Mouse (Mus musculus): ENCODE measurements at regions not wholly inside any gene's neighbourhood (a gene's known extent, or its start where the extent isn't known, plus 50 kb on each side); places are given as distances from the start of the nearest gene placed in this dataset.
"Not testable (repeated sequence)": the region's sequence is repeated elsewhere in the genome, so short reads cannot be mapped to it uniquely, and the experiment has no call there.

- H3K27me3 ChIP-seq (replicated peaks): no peaks in the 10 kb centered on the region
- no peak for ATAC-seq (ENCODE audit: insufficient read depth, low FRiP score, low read depth)
Observed at GRCm38 (mm10) chr17:91466822-91467221, 374.0 kb upstream of the Nrxn1 start.

GRCm38 (mm10) chr17:91451711-91452110, 358.8 kb upstream of the Nrxn1 start:
- no peak overlapping the region for H3K4me2 ChIP-seq
- H3K36me3 ChIP-seq: no peaks in the 10 kb centered on the region
- H3K9me3 ChIP-seq: no peaks in the 10 kb centered on the region
- no peaks in the 10 kb centered on the region for H3K27me3 ChIP-seq (replicated peaks)
- H3K9ac ChIP-seq: no peak overlapping the region
- no peak overlapping the region for H3K27ac ChIP-seq
- ATAC-seq (ENCODE audit: insufficient read depth, low FRiP score, low read depth): no peak
- H3K4me3 ChIP-seq (replicated peaks): no peak overlapping the region
- H3K4me1 ChIP-seq: no peaks in the 10 kb centered on the region

More at GRCm38 (mm10) chr17:91466822-91467221, 374.0 kb upstream of the Nrxn1 start:
- 56% methylated on average over 8 of the region's 8 CpGs for WGBS
- Histone ChIP-seq H3K4me1 (no peaks in the 10 kb centered on the region), H3K9me3 (no peaks in the 10 kb centered on the region), H3K27ac (no peak overlapping the region), H3K4me3 (replicated peaks) (no peak overlapping the region), H3K4me2 (no peak overlapping the region), H3K36me3 (no peaks in the 10 kb centered on the region), H3K9ac (no peak overlapping the region)

GRCm38 (mm10) chr17:91431780-91432720, 339.2 kb upstream of the Nrxn1 start:
- H3K4me1 ChIP-seq; H3K4me2 ChIP-seq; H3K4me3 ChIP-seq (replicated peaks); H3K36me3 ChIP-seq; ATAC-seq (ENCODE audit: insufficient read depth, low FRiP score, low read depth); H3K9ac ChIP-seq; H3K9me3 ChIP-seq; H3K27me3 ChIP-seq (replicated peaks); H3K27ac ChIP-seq: not testable (repeated sequence)
- WGBS: 85% methylated on average over 8 of the region's 8 CpGs

GRCm38 (mm10) chr17:91430351-91430750, 337.5 kb upstream of the Nrxn1 start:
- H3K9ac ChIP-seq: no peak overlapping the region
- no peaks in the 10 kb centered on the region for H3K36me3 ChIP-seq
- no peak for ATAC-seq (ENCODE audit: insufficient read depth, low FRiP score, low read depth)
- 68% methylated on average over 1 of the region's 1 CpGs for WGBS
- no peaks in the 10 kb centered on the region for H3K27me3 ChIP-seq (replicated peaks)
- no peaks in the 10 kb centered on the region for H3K9me3 ChIP-seq
- H3K4me2 ChIP-seq: no peak overlapping the region
- no peak overlapping the region for H3K27ac ChIP-seq
- no peak overlapping the region for H3K4me3 ChIP-seq (replicated peaks)
- H3K4me1 ChIP-seq: no peaks in the 10 kb centered on the region

- Histone ChIP-seq H3K27ac (no peak overlapping the region), H3K4me1 (no peaks in the 10 kb centered on the region), H3K4me3 (replicated peaks) (no peak overlapping the region), H3K9ac (no peak overlapping the region), H3K27me3 (replicated peaks) (no peaks in the 10 kb centered on the region), H3K9me3 (no peaks in the 10 kb centered on the region), H3K4me2 (no peak overlapping the region), H3K36me3 (no peaks in the 10 kb centered on the region)
- WGBS: 94% methylated on average over 1 of the region's 1 CpGs
- ATAC-seq (ENCODE audit: insufficient read depth, low FRiP score, low read depth): no peak
Observed at GRCm38 (mm10) chr17:91425120-91425519, 332.2 kb upstream of the Nrxn1 start.

- Histone ChIP-seq H3K9ac (no peak overlapping the region), H3K9me3 (no peaks in the 10 kb centered on the region), H3K4me1 (no peaks in the 10 kb centered on the region), H3K27me3 (replicated peaks) (no peaks in the 10 kb centered on the region), H3K4me3 (replicated peaks) (no peak overlapping the region), H3K36me3 (no peaks in the 10 kb centered on the region), H3K4me2 (no peak overlapping the region), H3K27ac (no peak overlapping the region)
- whole genome bisulfite sequencing: 56% methylated on average over 1 of the region's 1 CpGs
- no peak for ATAC-seq (ENCODE audit: insufficient read depth, low FRiP score, low read depth)
Observed at GRCm38 (mm10) chr17:91418582-91418981, 325.7 kb upstream of the Nrxn1 start.

- H3K9ac ChIP-seq: no peak overlapping the region
- no peaks in the 10 kb centered on the region for H3K36me3 ChIP-seq
- no peak overlapping the region for H3K4me2 ChIP-seq
- H3K27ac ChIP-seq: no peak overlapping the region
- WGBS: 95% methylated on average over 2 of the region's 2 CpGs
- H3K4me3 ChIP-seq (replicated peaks): no peak overlapping the region
- H3K4me1 ChIP-seq: no peaks in the 10 kb centered on the region
- ATAC-seq (ENCODE audit: insufficient read depth, low FRiP score, low read depth): no peak
- no peaks in the 10 kb centered on the region for H3K27me3 ChIP-seq (replicated peaks)
- H3K9me3 ChIP-seq: no peaks in the 10 kb centered on the region
Observed at GRCm38 (mm10) chr17:91390969-91391764, 298.3 kb upstream of the Nrxn1 start.

- H3K9me3 ChIP-seq; H3K4me3 ChIP-seq (replicated peaks); H3K27ac ChIP-seq; H3K36me3 ChIP-seq; H3K4me1 ChIP-seq; H3K4me2 ChIP-seq; H3K27me3 ChIP-seq (replicated peaks); H3K9ac ChIP-seq; ATAC-seq (ENCODE audit: insufficient read depth, low FRiP score, low read depth): not testable (repeated sequence)
- WGBS: 63% methylated on average over 9 of the region's 9 CpGs
Observed at GRCm38 (mm10) chr17:91389937-91390623, 297.2 kb upstream of the Nrxn1 start.

GRCm38 (mm10) chr17:91388521-91388920, 295.6 kb upstream of the Nrxn1 start:
- H3K36me3 ChIP-seq: no peaks in the 10 kb centered on the region
- WGBS: 85% methylated on average over 3 of the region's 3 CpGs

GRCm38 (mm10) chr17:91388039-91388438, 295.2 kb upstream of the Nrxn1 start:
- Histone ChIP-seq H3K4me3 (replicated peaks) (no peak overlapping the region), H3K9ac (no peak overlapping the region), H3K27ac (no peak overlapping the region), H3K36me3 (no peaks in the 10 kb centered on the region), H3K27me3 (replicated peaks) (no peaks in the 10 kb centered on the region), H3K4me2 (no peak overlapping the region), H3K9me3 (no peaks in the 10 kb centered on the region), H3K4me1 (no peaks in the 10 kb centered on the region)
- no peak for ATAC-seq (ENCODE audit: insufficient read depth, low FRiP score, low read depth)
- 90% methylated on average over 2 of the region's 2 CpGs for WGBS

More at GRCm38 (mm10) chr17:91388521-91388920, 295.6 kb upstream of the Nrxn1 start:
- no peak overlapping the region for H3K27ac ChIP-seq
- no peak for ATAC-seq (ENCODE audit: insufficient read depth, low FRiP score, low read depth)
- no peak overlapping the region for H3K4me3 ChIP-seq (replicated peaks)
- H3K27me3 ChIP-seq (replicated peaks): no peaks in the 10 kb centered on the region
- no peak overlapping the region for H3K9ac ChIP-seq
- H3K9me3 ChIP-seq: no peaks in the 10 kb centered on the region
- no peak overlapping the region for H3K4me2 ChIP-seq
- no peaks in the 10 kb centered on the region for H3K4me1 ChIP-seq

GRCm38 (mm10) chr17:91385949-91386348, 293.1 kb upstream of the Nrxn1 start:
- no peak overlapping the region for H3K27ac ChIP-seq
- no peak overlapping the region for H3K4me3 ChIP-seq (replicated peaks)
- no peak overlapping the region for H3K9ac ChIP-seq
- no peaks in the 10 kb centered on the region for H3K4me1 ChIP-seq
- no peaks in the 10 kb centered on the region for H3K36me3 ChIP-seq
- 82% methylated on average over 2 of the region's 2 CpGs for WGBS
- H3K4me2 ChIP-seq: no peak overlapping the region
- H3K27me3 ChIP-seq (replicated peaks): no peaks in the 10 kb centered on the region
- H3K9me3 ChIP-seq: no peaks in the 10 kb centered on the region
- no peak for ATAC-seq (ENCODE audit: insufficient read depth, low FRiP score, low read depth)

- Histone ChIP-seq H3K27ac (no peak overlapping the region), H3K9ac (no peak overlapping the region), H3K4me1 (no peaks in the 10 kb centered on the region), H3K36me3 (no peaks in the 10 kb centered on the region), H3K27me3 (replicated peaks) (no peaks in the 10 kb centered on the region), H3K9me3 (no peaks in the 10 kb centered on the region), H3K4me2 (no peak overlapping the region), H3K4me3 (replicated peaks) (no peak overlapping the region)
- no peak for ATAC-seq (ENCODE audit: insufficient read depth, low FRiP score, low read depth)
- WGBS: 87% methylated on average over 2 of the region's 2 CpGs
Observed at GRCm38 (mm10) chr17:91368156-91368555, 275.3 kb upstream of the Nrxn1 start.
